Mouse (Mus musculus): Measurements from ENCODE around the gene Hoxa4.

Hoxa4 gene

DNA sequence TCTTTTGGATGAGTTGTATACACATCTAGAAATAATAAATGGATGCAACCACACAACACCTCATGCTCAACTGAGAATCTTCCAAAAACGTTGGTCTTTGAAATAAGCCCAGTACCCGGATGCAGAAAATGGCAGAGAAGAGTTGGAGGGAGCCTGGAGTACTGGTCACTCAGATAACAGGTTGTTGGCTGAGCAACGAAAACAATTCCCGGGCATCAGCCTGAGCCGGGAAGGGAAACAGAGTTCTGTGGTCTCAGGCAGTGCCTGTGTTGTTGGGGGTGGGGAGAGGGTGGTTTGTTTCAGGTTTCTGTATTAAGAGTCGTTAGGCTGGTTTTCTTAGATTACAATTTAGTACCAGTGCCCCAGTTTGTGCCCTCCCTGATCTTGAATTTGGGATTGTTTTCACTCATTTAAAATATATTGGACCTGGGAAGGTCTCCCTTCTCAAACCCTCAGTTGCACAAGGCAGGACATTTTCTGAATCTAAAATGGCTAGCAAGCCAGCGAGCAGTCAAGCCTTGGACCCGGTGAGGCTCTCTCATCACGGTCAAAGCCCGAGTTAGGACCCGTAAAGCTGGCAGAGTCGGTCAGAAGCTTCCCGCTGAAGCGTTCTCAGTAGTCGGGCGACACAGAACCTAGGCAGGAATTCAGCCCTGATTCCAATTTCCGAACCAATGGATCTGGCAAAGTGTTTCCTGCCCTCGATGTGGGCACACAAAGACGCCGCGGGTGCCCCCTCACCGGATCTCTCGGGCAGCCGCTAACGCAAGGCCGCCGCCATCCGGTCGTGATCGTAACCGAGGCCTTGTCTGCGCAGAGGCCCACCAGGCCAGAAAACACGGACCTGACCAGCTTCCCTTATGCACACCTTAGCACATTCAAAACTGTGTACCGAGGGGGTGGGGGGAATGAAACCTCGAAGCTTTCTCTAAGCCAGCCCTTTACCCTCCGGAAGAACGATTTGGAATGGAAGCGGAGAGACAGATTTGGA lies 37.2 kb upstream of the Hoxa4 start:
- no peak for DNase-seq (ENCODE audit: low read depth, low spot score)

DNA sequence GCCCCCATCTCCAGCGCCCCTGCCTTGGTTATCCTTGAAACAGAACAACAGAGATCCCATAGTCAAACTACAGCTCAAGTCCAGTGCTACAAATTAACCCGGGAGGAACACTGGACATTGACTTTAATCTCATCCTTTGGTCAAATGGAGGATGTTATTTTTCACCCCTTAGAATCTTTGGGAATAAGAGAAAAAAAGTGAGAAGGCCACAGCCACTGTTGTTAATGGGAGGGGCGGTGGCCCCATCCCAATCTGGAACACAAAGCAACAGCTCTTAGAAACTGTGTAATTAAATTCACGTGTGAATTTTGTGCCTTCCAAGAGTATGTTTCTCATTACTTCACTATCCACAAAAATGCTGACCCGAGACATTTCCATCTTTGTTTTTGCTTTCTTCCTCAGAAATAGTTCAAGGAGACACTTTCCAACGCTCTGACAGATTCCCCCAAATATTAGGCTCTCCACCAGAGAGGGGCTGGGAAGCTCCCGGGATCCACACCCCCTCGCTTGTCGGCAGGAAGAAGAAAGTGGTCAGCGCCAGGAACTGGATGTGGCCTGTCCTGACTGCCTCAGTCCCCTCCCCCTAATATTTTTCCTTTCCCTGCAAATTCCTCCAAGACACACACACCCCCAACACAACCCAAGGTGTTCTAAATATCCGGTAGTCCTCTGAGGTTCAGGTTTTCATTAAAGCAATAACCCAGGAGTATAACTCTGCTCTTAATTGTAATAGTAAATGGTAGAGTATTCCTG lies 36.1 kb upstream of the Hoxa4 start:
- no peak for DNase-seq (ENCODE audit: low read depth, low spot score)

DNA sequence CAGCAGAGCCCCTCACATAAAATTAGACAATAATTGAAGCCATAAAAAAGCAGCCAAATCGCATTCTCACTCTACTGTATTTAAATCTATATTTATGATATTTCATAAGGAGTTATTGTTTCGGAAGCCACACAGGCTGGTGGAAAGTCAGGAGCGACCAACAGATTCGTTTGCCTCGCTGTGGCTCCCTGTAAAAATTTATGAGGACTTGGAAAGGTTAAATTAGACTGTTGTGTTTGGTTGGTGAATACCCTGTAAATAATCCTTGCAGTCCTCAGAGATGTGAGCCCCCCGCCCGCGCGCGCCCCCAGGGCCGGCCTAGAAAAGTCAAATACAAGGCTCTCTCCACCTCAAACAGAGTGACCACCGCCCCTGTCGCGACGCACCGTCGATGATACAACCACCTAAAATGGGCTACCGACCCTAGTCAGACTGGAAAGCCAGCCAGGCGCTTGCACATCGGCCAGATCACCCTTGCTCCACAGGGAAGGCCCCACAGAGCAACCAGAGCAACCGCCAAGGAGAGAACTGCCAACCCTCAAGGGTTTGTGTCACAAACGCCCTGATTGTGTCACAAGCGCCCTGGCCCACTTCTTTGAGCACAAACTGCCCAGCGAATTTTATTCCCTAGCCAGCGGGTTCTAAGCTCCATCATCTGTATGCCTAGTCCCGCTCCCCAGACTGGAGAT lies 35.2 kb upstream of the Hoxa4 start:
- DNase-seq (ENCODE audit: low read depth, low spot score): no peak

DNA sequence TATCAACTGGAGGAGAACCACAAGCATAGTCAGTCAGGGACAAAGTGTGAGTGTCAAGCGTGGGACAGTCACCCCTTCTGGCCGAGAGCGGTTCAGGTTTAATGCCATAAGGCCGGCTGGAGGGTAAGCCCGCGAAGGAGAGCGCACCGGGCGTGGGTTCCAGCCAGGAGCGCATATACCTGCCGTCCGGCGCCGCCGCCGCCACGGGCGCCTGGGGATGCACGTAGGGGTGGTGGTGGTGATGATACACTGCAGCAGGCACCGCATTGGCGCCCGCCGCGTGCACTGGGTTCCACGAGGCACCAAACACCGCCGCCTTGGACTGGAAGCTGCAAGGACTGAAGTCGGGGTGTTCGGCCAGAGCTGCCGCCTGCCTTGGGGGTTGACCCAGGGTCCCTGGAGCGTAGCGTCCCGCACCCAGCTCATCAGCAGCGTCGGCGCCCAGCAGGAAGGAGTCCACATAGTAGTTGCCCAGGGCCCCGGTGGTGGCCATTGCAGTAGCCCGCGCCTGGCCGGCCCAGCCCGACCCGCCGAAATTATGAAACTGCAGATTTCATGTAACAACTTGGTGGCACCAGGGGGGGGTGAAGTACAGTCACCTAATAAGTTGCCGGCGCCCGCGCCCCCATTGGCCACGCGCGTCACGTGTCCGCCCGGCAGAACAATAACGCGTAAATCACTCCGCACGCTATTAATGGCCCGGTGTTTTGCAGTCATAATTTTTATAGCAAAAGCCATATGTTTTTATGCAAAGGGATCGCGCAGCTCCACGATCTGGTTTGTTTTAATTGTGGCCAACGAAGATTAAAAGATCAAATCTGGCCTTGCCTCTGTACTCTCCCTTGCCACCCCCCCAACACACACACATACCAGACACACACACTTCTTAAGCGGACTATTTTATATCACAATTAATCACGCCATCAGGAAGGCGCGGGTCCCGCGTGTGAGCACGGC lies 34.3 kb upstream of the Hoxa4 start:
- DNase-seq (ENCODE audit: low read depth, low spot score): no peak

DNA sequence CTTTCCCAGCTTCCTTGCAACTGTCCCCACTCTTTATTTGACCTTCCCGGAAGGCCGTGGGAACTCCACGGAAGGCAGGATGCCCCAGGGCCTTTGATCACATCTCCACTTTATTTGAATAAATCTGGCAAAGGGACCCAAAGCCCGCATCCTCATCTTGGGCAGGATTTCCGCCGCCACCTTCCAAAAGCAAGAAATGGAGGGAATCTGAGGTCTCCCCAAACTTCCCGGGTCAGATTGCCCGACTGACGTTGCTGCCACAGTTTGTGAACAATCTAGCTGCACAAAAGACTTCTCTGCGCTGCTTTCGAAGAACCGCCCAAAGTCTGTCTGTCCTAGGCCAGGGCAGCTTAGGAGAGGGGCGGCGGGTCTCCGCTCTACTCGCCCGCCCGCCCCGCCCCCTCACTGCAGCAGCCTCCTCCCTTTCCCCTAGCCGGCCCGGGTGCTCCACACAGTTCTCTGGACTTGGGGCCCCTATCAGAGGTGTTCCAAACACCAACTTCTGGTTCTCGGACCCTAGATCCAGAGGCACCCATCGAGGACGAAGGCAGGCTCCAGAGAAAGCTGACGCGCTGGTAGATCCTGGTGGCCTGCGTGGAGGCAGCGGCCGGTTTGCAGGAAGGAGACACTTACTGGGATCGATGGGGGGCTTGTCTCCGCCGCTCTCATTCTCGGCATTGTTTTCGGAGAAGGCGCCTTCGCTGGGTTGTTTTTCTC lies 33.5 kb upstream of the Hoxa4 start:
- DNase-seq (ENCODE audit: low read depth, low spot score): no peak

DNA sequence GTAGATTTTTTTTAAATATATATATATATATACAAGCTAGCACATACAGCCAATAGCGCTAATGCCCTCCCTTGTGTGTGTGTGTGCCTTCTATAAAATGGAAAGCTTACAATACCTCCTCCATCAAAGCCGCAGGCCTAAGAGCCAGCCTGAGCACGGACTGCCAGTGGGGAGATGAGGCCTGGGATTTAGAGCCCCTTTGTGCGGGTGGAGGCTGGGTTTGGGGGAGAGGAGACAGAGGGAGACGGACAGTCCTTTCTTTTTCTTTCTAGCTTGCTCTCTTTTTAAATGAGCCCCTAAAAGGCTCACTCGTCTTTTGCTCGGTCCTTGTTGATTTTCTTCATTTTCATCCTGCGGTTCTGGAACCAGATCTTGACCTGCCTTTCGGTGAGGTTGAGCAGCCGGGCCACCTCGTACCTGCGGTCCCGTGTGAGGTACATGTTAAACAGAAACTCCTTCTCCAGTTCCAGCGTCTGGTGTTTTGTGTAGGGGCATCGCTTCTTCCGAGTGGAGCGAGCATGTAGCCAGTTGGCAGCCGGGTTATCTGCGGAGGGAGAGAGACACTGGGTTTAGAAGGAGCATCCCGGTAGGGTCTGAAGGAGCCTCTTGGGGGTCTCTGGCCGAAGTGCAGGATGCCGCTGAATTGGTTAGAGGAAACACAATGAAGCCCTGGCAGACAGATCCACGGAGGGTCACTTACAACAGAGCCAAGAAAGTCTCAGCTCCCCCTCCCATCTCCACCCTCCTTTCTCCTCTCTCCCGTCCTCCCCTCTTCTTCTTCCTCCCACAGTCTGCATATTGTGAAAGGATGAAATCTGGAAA lies 32.6 kb upstream of the Hoxa4 start:
- no peak for DNase-seq (ENCODE audit: low read depth, low spot score)

DNA sequence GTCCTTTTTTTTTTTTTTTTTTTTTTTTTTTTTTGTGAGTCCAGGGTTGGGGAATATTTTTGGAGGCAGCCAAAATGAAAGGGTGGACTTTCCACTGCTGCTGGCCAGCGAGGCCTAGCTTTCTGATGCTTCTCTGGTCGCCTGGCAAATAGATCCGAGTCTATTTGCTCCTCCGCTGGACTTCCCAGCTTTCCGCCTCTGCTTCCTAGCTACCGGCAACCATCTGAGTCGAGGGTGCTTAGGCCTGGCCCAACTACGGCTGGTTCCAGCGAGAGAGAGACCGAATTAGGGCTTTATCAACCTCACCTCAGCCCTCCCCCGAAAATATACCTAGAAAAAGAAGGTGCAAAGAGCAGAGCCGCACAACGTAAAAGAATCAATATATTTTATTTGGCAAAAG lies 31.2 kb upstream of the Hoxa4 start:
- DNase-seq (ENCODE audit: low read depth, low spot score): no peak

DNA sequence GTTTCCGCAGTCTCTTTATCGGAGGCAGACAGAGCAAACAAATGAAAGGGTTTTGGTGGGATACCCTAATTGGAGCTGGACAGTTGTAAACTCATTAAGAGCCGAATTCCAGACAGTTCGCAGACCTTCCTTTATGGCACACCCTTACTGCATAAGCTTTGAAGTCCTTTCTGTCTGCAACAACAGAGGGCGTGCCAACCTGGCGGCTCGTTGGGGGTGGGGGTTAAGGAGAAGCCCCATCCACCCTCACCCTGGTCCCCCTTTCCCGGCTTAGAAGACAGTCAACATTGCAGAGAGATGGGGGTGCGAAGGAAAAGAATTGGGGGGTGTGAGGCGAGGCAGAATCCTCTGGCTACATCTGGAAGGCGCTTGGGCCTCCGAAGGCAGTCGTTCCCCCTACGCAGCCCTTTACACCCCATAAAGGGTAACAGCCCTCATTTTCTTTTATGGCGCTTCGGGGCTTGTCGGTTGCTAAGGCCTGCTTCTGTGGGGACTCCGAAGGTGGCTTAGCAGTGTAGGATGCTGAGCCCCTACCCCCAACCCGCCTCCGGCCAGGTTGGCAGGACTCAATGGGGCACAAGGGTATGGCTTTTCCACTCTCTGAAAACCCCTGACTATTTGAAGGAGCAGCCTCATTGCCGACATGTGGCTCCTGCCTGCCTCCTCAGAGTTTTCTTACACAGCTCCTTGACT lies 30.6 kb upstream of the Hoxa4 start:
- DNase-seq (ENCODE audit: low read depth, low spot score): no peak

DNA sequence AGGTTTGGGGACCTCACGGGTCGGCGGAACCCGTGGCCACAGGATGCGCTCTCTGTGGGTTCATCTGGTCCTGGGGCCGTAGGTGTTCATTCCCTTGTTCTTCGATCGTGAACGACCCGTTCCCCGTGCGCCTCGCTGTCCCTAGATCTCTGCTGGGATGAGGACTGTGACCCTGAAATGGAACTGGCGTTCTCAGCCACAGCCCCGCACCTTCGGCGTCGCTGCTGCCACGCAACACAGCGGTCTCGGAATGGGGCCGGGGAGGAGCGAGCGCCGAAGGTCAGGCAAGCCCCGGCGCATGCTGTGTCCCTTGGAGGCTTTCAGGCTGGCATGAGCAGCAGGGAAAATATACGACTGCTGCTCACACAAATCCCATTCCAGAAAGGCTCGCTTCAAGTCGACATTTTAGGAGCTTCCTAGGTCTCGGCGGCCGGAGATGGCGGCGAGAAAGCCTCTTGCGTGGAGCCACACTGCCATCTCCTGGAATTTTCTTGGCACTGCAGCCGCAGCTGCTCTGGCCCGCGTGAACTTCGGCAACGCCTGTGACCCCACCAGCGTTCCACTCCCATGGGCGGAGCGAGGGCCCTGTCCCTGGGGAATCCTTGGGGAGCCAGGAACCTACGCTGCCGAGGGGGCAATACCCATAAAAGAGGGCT lies 29.9 kb upstream of the Hoxa4 start, which contains the start of gene Hoxa7:
TSS of gene Hoxa7 (minus strand) at position 518 of the 656 bp plus-strand sequence.
- no peak for DNase-seq (ENCODE audit: low read depth, low spot score)

DNA sequence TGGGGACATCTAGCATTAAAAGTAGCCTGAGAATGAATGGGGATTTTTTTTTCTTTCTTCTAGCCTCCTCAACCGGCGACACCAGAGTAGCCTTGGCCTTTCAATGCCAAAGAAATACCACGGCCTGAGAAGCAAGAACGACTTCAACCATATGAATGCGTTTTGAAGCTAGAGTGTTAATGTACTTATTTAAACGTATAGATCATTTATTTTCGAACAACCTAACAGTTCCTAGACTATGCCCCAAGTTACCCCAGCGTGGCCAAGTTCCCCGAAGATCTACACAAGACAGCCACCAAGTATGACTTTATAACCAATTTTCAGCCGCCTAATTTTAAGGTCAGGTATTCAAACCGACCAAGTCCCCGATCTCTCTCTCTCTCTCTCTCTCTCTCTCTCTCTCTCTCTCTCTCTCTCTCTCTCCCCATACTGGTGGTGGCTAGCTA lies 29.3 kb upstream of the Hoxa4 start:
- DNase-seq (ENCODE audit: low read depth, low spot score): no peak

DNA sequence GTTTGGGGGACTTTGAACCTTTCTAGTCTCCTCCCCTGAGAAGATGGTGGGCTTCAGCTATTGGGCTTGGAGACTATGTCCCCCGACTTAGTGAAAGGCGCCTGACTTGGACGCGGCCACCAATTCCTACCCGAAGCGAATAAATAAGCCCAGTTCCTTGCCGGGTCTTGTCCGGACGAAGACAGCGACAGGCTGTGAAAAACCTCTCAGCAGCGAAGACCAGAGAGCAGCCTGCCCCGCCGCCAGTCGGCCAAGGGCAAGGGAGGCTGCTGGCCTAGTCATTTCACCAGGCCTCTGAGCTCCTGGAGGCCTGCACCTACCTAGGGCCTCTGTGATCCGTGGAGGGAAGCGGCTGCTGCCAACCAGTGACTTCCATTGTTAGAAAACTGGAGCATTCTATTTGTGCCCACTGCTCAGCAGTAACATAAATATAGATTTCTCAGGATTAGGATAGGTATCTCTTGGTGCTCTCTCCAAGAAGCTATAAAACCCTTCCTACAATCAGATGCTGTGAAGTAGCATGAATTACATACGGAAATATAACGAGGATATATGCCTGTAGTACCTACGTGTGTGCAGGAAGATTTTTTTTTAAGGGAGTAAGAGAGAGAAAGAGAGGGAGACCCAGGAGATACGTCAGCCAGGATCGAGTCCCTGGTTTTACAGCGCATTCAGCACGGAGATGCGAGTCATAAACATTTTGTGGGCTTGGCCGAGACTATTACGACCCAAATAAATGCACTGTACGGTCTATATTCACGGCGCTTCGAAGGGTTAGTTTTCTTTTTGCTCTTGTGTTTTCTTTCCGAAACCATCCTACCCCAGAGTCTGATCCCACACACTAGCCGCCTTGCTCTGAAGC lies 28.7 kb upstream of the Hoxa4 start:
- DNase-seq (ENCODE audit: low read depth, low spot score): no peak

DNA sequence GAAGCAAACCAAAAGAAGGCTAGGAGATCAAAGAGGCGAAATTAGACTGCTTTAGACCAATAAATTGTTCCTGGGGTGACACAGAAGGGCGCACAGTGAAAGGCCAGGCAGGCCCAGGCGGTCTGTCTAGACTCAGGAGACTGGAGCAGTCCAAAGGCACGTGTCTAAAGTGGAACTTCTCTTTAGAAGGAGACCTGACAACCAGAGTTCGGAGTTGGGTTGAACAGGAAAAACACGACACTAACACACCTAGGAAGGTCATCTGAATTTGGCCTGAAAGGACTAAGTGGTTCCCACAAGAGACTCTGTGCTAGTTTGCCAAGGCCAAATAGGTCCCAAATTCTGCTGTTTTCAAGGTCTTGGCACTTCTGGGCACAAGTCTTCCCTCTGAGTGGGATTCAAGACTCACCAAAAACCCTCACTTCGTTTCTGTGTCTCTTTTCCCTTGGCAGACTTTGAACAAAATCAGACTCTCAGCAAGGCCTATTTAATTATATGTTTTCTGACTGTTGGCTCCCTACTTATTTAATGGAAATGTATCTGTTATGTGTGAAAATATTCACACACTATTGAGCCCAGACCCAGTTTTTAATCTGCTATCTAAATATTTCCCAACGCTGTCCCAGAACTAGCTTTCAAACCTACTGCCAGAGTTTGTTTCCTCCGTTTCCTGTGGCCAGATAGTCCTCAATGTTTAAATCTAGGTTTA lies 27.8 kb upstream of the Hoxa4 start:
- no peak for DNase-seq (ENCODE audit: low read depth, low spot score)

DNA sequence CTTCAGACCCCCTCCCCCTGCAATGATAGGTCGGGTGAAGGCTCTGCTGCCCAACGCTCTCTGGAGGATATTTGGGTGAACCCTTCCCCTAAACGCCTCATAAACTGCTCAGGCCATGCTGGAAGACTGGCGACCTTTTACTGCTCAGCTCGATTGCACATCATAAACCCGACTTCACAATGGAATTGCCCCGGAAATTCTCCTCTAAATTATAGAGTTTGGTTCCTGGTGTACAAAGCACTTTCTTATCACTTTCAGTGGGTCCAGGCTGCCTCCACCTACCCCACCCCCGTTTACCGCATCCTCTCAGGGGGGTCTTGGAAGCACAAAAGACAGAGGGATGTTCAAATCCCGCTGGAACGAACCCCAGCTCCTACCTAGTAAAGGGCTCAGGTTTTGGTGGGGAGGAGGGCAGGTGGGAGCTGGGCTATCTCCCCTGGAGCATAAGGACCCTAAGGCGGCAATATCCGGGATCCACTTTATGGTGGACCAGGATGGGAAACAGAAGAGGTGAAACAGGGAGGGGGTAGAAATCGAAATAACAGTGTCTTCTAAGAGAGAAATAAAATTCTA lies 27.2 kb upstream of the Hoxa4 start:
- no peak for DNase-seq (ENCODE audit: low read depth, low spot score)

DNA sequence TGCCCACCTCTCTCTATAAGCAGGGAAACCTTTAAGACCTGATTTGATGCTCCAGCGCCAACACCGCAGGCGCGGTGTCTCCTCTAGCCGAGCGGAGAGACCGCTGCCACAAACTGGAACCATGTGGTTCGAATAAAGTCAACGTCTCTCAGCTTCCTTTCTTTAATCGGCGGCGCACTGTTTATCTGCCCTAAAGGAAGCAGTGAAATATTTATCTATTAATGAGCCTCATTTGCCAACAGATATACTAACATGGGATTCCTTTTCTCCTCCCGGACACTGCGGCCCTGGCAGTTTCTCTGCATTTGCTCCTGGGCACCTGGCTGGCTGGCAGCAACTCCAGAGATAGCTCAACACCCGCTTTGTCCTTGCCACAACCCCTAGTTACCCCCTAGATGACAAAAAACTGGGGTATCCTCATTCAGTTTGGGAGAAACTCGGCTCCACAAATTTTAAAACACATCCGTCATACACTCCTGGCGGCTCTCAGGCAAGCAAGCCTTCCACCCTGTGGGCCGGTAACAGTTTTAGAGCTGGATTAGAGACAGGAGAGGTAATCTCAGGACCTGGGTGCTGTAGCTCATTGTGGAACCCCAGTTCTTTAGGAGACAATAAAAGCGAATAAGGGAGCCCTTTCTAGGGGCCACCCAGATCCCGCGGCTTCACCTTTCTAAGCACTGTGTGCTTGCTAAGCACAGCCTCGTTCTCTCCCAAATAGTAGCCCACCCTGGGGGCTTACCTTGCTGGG lies 26.5 kb upstream of the Hoxa4 start:
- DNase-seq (ENCODE audit: low read depth, low spot score): no peak

DNA sequence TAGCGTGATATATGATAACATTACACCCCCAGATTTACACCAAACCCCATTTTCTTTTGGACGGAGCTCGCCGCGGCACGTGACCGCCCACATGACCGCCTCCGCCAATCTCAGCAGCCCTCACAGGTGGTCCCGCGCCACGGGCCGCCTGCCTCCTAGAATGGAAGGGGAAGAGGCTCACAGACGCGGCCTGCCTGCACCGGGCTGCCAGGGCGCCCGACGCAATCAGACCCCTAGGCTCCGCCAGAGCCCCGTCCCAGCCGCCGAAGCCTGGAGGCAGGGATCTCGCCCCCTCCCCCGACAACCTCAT lies 25.9 kb upstream of the Hoxa4 start:
- no peak for DNase-seq (ENCODE audit: low read depth, low spot score)

Data from brain, embryonic 18.5 days (tissue).